ENCODE assay signal across 8 mouse cellular contexts in genomic region chr8:11392739-11393138, GRCm38 (mm10).
DNase-seq lines count a peak whose midpoint lies in the region; ATAC-seq lines count a peak whose summit lies in the region.

No protein-coding gene starts in this region.

- no peaks in the 10 kb centered on the region for H3K27me3 ChIP-seq in forebrain, embryonic 15.5 days
- no peaks in the 10 kb centered on the region for H3K27me3 ChIP-seq in limb, embryonic 11.5 days (ENCODE audit: control insufficient read depth, insufficient read depth, low read length)

- 0 out of 2 replicates have a peak, but pooled peaks have one; percentile 26 for ATAC-seq in forebrain, embryonic 15.5 days (replicated peaks)
- no peak for ATAC-seq in limb, embryonic 11.5 days (ENCODE audit: insufficient number of reproducible peaks, low FRiP score, low TSS enrichment, low read depth)

- H3K4me2 ChIP-seq in forebrain, embryonic 15.5 days (replicated peaks): no peak overlapping the region
- no peak overlapping the region for H3K4me2 ChIP-seq in limb, embryonic 11.5 days (ENCODE audit: low read depth, severe bottlenecking)

- no peak overlapping the region for H3K27ac ChIP-seq in forebrain, embryonic 15.5 days (replicated peaks)
- no peak overlapping the region for H3K27ac ChIP-seq in limb, embryonic 11.5 days (replicated peaks; ENCODE audit: low read depth, low read length)

- no peak overlapping the region for H3K9ac ChIP-seq in forebrain, embryonic 15.5 days (replicated peaks)
- no peak overlapping the region for H3K9ac ChIP-seq in limb, embryonic 11.5 days (ENCODE audit: low read length)

- H3K36me3 ChIP-seq in forebrain, embryonic 15.5 days: no peaks in the 10 kb centered on the region
- H3K36me3 ChIP-seq in limb, embryonic 11.5 days (ENCODE audit: control insufficient read depth, insufficient read depth, low read length): no peaks in the 10 kb centered on the region

- peak; percentile 14 for DNase-seq in spleen, adult 12 weeks (ENCODE audit: low spot score)
- no peak for DNase-seq in spleen, postnatal 36 days (ENCODE audit: low spot score in 2 of 2)
- peak; percentile 11 for DNase-seq in c-Kit-negative CD71-positive TER-119-positive erythroid progenitor cells, embryonic 14.5 days (ENCODE audit: low read depth, low spot score)
- peak; percentile 92 for DNase-seq in heart, postnatal 4 days
- peak; percentile 88 for DNase-seq in limb, embryonic 11.5 days (ENCODE audit: low spot score)
- DNase-seq in ovary, postnatal 10 days (ENCODE audit: low spot score): peak; percentile 64
- DNase-seq in urinary bladder, postnatal 4 days (ENCODE audit: low spot score in 2 of 2): peak; percentile 73 to 79

- no peaks in the 10 kb centered on the region for H3K9me3 ChIP-seq in forebrain, embryonic 15.5 days
- H3K9me3 ChIP-seq in limb, embryonic 11.5 days (ENCODE audit: control insufficient read depth, low read length): no peaks in the 10 kb centered on the region

- peaks cover 8% of the 10 kb centered on the region; the same call in 1 of the 2 replicates for H3K4me1 ChIP-seq in forebrain, embryonic 15.5 days
- H3K4me1 ChIP-seq in limb, embryonic 11.5 days (ENCODE audit: control insufficient read depth, insufficient read depth, low read length): peaks cover 2% of the 10 kb centered on the region; the same call in 1 of the 2 replicates

- no peak overlapping the region for H3K4me3 ChIP-seq in forebrain, embryonic 15.5 days
- no peak overlapping the region for H3K4me3 ChIP-seq in limb, embryonic 11.5 days (ENCODE audit: low read depth, low read length)

- WGBS in forebrain, embryonic 15.5 days: 3% methylated on average over 1 of the region's 1 CpGs
- 4% methylated on average over 1 of the region's 1 CpGs for WGBS in limb, embryonic 11.5 days

Comparison
In these comparisons a context has a peak if more than half of its experiments do, and no peak if none do; other contexts are left out.
1. DNase-seq: peak in spleen, adult 12 weeks (single experiment), c-Kit-negative CD71-positive TER-119-positive erythroid progenitor cells, embryonic 14.5 days (single experiment), heart, postnatal 4 days (single experiment), limb, embryonic 11.5 days (single experiment), ovary, postnatal 10 days (single experiment) and urinary bladder, postnatal 4 days (2 of 2); none in spleen, postnatal 36 days (0 of 2).